In genomic region chr11:75630645-75631229, GRCm38 (mm10) we compare ENCODE assay signal across 8 mouse cellular contexts. TPM values are rescaled to one million over a fixed set of nuclear protein-coding genes. Genes with fewer than 3 reads are reported as not detected.
DNase-seq lines count a peak whose midpoint lies in the region; ATAC-seq lines count a peak whose summit lies in the region.

Gene Inpp5k (plus strand): TSS chr11:75630988.

- H3K9me3 ChIP-seq in lung, embryonic 16.5 days (ENCODE audit: control insufficient read depth, low read length): no peaks in the 10 kb centered on the region

- H3K9ac ChIP-seq in lung, embryonic 16.5 days (ENCODE audit: low read length): peak within 1 kb of the TSS; percentile 82

- peak within 1 kb of the TSS; percentile 83 for H3K4me2 ChIP-seq in lung, embryonic 16.5 days (ENCODE audit: low read depth, low read length)

- whole genome bisulfite sequencing in lung, embryonic 16.5 days: under 1% methylated on average over 53 of the region's 53 CpGs

- peaks cover 12% of the 10 kb centered on the region for H3K36me3 ChIP-seq in lung, embryonic 16.5 days (ENCODE audit: control insufficient read depth, insufficient read depth, low read length)

- no peaks in the 10 kb centered on the region for H3K27me3 ChIP-seq in lung, embryonic 16.5 days (ENCODE audit: control insufficient read depth, insufficient read depth, low read depth, low read length)

- peaks cover 12% of the 10 kb centered on the region for H3K4me1 ChIP-seq in lung, embryonic 16.5 days (replicated peaks; ENCODE audit: control insufficient read depth, insufficient read depth, low read length)

- H3K4me3 ChIP-seq in lung, embryonic 16.5 days (ENCODE audit: low read length): peak within 1 kb of the TSS; percentile 79

- DNase-seq in MEL-GATA-1-ER (ENCODE audit: extremely low read depth, low read depth): peak; percentile 91
- DNase-seq in cerebellum, adult 8-10 months: peak; percentile 95
- DNase-seq in forelimb bud, embryonic 11.5 days (ENCODE audit: low read depth, low spot score): peak; percentile 95
- DNase-seq in layer of hippocampus, adult 9-10 months (ENCODE audit: low spot score): peak; percentile 96
- peak; percentile 76 for DNase-seq in ovary, postnatal 10 days (ENCODE audit: low spot score)
- peak; percentile 92 to 96 for DNase-seq in thymus, postnatal 10 days (ENCODE audit: low spot score in 2 of 2)

- peak within 1 kb of the TSS; percentile 74 for H3K27ac ChIP-seq in lung, embryonic 16.5 days (ENCODE audit: low read length)

- peak; percentile 97 to 98 for ATAC-seq in hematopoietic stem cell, adult 5-6 weeks (replicated peaks in 1 of 2; ENCODE audit: insufficient read depth in 1 of 2, low FRiP score in 2 of 2, low TSS enrichment in 1 of 2, low read depth in 1 of 2, poor library complexity in 2 of 2, severe bottlenecking in 2 of 2)
- peak; percentile 100 for ATAC-seq in lung, embryonic 16.5 days (ENCODE audit: low read depth)

RNA-seq across cellular contexts. Expression of gene Inpp5k, which starts in this region (rescaled TPM):
- total RNA-seq in hematopoietic stem cell, adult 5-6 weeks (2017): 54.1 and 59.6 TPM in 2 replicates
- polyA plus RNA-seq in lung, embryonic 16.5 days (2015; fragmentation: Nextera tagmentation; extraction: Ambion mirVana): 33.8 and 35.4 TPM in 2 replicates

Comparison
In these comparisons a context has a peak if more than half of its experiments do, and no peak if none do; other contexts are left out.
1. Peak in every context shown above with its lines: DNase-seq, ATAC-seq, H3K4me3 ChIP-seq and H3K27ac ChIP-seq.